Mouse (Mus musculus): Measurements from ENCODE around the gene Ensa.
"Not testable (repeated sequence)": the region's sequence is repeated elsewhere in the genome, so short reads cannot be mapped to it uniquely, and the experiment has no call there.

Ensa gene

DNA sequence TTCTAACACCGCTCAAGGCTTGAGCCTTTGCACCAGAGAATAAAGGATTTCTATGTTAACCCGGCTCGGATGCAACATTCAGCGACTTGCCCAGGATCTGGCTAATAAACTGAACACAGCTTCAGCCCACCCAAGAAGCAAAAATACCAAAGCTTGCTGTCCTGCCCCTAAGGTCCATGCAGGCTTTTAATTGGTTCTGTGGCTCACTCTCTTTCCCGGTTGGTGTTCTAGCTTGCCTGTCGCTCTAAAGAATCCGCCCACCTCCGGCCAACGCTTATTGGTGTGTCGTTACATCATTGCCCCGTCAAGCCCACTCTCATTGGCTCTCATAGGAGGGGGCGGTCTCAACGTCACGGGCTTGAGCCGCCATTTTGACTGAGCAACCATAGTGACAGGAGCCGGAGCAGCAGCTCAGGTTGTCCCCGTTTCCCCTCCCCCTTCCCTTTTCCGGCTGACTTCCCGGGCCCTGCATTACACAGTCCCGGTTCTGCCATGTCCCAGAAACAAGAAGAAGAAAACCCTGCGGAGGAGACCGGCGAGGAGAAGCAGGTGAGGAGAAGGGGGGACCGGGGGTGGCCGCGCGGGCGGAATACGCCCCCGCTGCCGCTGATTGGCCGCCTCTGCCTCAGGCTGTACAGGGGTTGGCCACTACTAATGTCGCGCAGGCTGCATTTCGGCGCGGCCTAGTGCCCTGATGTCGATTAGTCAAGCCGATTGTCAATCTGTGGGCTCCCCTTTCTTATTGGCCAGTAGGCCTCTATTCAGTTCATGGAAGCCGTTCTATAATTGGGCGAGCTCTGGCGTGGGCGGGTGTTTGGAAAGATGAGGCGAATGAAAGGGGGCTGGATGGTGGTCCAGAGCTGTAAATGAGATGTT is at the start of gene Ensa:
Gene Ensa (plus strand): TSS at position 366 of the 876 bp plus-strand sequence.
- peak; percentile 96 to 99 for DNase-seq

DNA sequence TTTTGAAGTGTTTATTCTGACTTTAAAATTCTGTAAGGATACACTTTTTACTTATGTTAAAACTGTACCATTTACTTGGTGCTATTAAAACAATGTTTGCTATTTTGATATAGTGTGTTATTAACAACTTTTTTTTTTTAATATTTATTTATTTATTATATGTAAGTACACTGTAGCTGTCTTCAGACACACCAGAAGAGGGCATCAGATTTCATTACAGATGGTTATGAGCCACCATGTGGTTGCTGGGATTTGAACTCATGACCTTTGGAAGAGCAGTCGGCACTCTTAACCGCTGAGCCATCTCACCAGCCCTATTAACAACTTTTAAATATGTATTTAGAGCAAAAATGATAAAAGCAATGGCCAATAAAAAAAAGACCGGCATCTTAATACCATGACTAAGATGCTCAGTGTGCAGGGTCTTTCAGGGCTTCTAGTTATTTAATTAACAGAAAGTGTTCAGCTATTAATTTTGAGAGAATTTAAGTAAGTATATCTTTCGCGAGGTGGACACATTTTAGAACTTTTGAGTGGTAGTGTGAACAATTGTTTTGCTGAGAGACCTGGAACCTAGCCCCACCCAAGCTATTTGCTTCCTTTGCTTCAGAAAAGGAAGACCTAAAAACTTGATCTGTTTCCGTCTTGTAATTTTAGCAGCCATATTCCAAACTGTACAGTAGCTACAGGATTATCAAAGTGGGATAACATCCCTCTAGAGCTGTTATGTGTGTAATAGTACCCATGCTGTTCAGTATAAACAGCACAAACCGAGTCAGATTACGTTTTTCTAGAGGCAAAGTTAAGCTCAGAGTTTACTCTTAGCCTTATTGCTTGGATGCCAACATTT is 36.8 kb upstream of the Ensa start:
- DNase-seq: no peak

DNA sequence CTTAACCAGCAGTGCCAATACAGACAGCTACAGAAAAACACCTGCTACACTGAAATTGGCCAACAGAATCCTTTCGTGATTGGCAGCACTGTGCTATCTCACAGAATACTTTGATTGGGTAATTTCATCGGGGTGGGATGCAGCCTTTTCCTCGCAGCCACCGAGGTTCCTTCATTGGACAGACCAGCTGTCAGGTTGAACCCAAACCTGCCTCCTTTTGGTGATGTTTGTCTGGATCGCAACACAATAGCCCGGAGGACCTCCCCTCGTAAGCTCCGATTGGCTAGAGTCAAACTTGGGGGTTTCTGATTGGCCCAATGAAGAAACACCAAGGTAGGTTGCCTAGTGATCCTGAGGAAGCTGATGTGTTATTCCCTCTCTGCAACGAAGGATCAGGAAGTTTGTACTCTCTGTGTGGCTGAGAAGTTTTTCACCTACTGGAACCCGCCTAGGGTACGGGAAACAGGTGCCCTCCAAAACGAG is 36.1 kb upstream of the Ensa start, which contains the start of gene Golph3l:
Gene Golph3l (plus strand): TSS at position 331 of the 483 bp plus-strand sequence.
- peak; percentile 92 to 98 for DNase-seq

- no peak for DNase-seq
Measured at GRCm38 (mm10) chr3:95598734-95599133, 26.1 kb upstream of the Ensa start.

DNA sequence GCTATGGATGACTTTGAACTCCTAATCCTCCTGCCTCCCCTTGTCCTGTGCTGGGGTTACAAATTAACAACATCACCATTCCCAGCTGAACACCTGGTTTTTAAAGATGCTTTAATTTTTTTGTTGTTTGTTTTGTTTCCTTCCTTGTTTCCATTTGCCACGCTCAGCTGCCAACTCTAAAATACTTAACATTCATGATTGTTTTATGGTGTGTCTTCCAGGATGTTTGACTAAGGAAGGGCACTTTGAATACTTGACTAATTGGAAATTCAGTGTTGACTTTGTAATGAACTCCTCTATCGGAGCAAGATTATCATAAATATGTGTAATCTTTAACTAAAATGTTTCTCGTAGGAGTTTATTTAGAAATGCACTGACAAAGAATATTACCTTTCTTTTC is 23.5 kb upstream of the Ensa start:
- DNase-seq: no peak

DNA sequence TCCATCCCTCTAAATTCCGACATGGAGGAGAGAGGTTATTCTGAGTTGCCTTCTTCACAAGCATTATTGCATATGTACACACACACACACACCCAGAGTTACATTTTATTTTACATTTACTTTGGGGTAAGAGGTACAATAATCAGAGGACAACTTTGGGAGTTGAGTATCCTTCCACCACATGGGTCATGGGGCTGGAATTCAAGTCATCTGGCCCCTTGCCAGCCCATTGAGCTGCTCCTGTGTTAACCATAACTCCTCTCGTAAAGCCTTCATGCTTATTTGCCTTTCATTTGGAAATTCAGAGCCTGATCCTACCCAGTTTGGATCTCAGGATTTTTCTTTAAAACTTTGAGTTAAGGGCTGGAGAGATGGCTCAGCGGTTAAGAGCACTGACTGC is 18.7 kb upstream of the Ensa start:
- no peak for DNase-seq

GRCm38 (mm10) chr3:95609195-95609594 is 15.6 kb upstream of the Ensa start:
- DNase-seq: no peak

GRCm38 (mm10) chr3:95613996-95614395 is 10.8 kb upstream of the Ensa start:
- no peak for DNase-seq

- no peak for DNase-seq
Measured at GRCm38 (mm10) chr3:95618511-95618910, 6.3 kb upstream of the Ensa start.

GRCm38 (mm10) chr3:95621241-95621640 is 3.6 kb upstream of the Ensa start:
- no peak for DNase-seq

DNA sequence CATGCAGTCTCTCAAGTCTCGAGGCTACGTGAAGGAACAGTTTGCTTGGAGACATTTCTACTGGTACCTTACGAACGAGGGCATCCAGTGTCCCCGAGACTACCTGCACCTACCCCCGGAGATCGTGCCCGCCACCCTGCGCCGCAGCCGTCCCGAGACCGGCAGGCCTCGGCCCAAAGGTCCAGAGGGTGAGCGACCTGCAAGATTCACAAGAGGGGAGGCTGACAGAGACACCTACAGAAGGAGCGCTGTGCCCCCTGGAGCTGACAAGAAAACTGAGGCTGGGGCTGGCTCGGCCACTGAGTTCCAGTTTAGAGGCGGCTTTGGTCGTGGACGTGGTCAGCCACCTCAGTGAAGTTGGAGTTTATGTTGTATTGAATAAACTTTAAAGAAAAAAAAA is 2.4 kb upstream of the Ensa start:
- not testable (repeated sequence) for DNase-seq

GRCm38 (mm10) chr3:95623551-95623950 is 1.2 kb upstream of the Ensa start:
- DNase-seq: no peak

DNA sequence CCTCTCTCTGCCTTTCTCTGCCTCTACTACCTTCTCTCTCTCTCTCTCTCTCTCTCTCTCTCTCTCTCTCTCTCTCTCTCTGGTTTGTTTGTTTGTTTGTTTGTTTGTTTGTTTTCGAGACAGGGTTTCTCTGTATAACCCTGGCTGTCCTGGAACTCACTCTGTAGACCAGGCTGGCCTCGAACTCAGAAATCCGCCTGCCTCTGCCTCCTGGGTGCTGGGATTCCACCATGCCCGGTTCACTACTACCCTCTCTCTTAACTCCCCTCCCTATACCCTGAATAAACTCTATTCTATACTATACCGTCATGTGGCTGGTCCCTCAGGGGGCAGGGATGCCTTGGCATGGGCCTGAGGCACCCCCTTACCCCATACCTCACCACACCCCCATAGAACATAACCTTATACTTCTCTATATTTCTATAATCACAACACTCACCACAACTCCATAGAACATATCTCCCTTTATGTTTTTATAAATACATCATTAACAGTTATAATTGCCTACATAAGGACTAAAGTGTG is 740 bp upstream of the Ensa start:
- not testable (repeated sequence) for DNase-seq

GRCm38 (mm10) chr3:95627763-95628162 is 3.0 kb downstream of the Ensa start:
- DNase-seq: peak; percentile 44 to 55

GRCm38 (mm10) chr3:95629755-95630154 is 5.0 kb downstream of the Ensa start:
- DNase-seq: peak; percentile 55 to 72

- DNase-seq: no peak
Measured at GRCm38 (mm10) chr3:95630856-95631255, 6.1 kb downstream of the Ensa start.

GRCm38 (mm10) chr3:95631304-95631703 is 6.5 kb downstream of the Ensa start:
- DNase-seq: no peak

- no peak for DNase-seq
Measured at GRCm38 (mm10) chr3:95632648-95633588, 8.1 kb downstream of the Ensa start.

DNA sequence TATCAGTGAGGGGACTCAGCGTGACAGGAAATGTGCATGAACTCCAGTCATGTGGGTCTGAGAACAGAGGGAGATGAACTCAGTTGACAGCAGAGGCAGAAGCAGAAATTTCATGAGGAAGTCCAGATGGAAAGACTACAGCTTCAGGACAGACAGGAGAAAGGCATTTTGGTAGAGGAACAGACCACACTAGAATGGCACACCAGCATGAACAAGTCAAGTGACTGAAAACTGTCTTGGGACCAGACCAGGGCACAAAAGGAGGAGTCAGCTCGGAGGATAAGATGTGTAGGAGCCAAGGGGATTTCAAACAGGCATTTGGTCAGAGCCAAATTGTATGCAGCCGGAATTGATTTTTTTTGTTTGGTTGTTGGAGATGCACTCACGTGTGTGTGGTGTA is 10.8 kb downstream of the Ensa start:
- no peak for DNase-seq

DNA sequence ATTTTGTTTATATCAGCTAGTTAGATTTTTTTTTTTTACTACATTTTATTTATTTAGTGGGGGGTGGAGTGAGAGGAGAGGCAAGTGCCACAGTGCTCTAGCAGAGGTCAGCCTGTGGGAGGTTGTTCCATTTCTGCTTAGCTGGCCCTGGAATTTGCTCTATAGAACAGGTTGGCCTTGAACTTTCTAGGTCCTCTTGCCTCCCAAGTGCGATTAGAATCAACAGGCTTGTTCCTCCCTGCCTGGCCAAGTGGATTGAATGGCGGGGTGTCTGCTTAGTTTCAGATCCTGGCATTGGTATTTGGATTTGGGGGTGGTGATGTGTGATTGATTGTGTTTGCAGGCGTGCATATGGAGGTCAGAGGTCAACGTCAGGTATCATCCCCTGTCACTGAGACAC is 11.3 kb downstream of the Ensa start:
- DNase-seq: no peak

DNA sequence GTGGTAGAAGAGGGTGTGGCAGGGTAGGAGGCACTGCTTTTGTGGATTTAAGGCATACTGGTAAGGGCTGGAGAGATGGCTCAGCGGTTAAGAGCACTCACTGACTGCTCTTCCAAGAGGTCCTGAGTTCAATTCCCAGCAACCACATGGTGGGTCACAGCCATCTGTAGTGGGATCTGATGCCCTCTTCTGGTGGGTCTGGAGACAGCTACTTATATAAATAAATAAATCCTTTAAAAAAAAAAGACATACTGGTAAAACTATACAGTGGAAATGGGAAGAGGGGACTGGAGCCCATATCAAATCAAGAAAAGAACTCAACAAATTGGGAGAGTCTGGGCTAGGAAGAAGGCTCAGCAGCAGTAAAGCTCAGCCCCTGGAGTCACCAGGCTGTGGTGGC is 14.9 kb downstream of the Ensa start:
- no peak for DNase-seq

- no peak for DNase-seq
Measured at GRCm38 (mm10) chr3:95643097-95643496, 18.3 kb downstream of the Ensa start.
